Mouse (Mus musculus) mouse trophoblast stem cell (cell line): ENCODE measurements at regions not wholly inside any gene's neighbourhood (a gene's known extent, or its start where the extent isn't known, plus 50 kb on each side); places are given as distances from the start of the nearest gene placed in this dataset.
"Not testable (repeated sequence)": the region's sequence is repeated elsewhere in the genome, so short reads cannot be mapped to it uniquely, and the experiment has no call there.

ENCODE experiments used
- in situ Hi-C, 2 experiments: fragments of 300-500 bp; cut with MseI, MboI; formaldehyde crosslinking; loops; 2 replicates in 1 of 2; 3 replicates in 1 of 2; pipeline ENCODE4 v1.15.1; 2025

DNA sequence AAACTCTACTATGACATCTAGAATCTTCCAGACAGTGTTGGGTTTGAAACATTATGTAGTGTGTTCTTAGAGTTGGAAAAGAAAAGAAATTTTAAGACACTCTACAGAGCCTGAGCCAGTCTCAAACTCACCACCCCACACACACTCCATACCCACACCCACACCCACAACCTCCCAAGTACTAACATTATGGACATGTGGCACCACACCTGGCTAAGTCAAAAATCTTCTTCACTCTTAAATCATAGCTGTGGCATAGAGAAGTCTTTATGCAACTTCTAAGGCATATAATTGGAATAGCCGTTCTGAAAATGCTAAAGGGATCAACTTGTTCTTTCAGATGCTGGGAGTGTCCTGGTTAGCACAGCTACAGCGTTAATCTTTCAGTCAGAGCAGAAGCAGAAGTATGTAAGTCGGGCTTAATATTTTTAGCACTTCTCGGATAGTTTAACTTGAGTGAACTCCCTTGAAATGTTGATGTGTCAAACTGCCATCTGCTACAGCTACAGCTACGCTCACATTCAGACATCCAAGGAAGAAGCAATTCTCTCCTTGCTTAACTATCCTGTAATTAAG, 68.6 kb upstream of the Creb1 start:
- in situ Hi-C loops, result no loop called here

DNA sequence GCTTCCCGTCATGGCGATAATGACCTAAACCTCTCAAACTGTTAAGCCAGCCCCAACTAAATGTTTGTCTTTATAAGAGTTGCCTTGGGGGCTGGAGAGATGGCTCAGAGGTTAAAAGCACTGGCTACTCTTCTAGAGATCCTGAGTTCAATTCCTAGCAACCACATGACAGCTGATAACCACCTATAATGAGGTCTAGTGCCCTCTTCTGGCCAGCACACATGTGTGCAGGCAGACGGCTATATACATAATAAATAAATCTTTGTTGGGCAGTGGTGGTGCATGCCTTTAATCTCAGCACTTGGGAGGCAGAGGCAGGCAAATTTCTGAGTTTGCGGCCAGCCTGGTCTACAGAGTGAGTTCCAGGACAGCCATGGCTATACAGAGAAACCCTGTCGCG, 70.8 kb upstream of the Creb1 start:
- in situ Hi-C loops, result not testable (repeated sequence)

DNA sequence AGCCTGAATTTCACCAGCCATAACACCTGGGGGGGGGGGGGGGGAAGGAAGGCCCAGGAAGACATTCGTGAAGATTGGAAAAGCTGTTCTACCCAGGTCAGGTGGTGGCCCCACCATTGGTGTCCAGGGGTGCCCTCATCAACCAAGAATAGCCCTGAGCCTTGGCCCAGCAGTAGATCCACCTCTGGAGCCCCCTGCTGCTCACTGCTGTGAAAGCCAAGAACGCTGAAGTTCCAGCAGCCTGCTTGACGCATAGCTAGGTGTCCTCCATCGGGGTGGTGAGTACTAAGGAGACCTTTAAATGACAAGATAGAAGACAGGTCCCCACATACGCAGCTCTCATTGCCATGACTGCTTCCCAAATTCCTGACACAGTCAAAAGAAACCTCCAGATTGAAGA, 74.6 kb upstream of the Creb1 start:
- in situ Hi-C loops, result no loop called here

DNA sequence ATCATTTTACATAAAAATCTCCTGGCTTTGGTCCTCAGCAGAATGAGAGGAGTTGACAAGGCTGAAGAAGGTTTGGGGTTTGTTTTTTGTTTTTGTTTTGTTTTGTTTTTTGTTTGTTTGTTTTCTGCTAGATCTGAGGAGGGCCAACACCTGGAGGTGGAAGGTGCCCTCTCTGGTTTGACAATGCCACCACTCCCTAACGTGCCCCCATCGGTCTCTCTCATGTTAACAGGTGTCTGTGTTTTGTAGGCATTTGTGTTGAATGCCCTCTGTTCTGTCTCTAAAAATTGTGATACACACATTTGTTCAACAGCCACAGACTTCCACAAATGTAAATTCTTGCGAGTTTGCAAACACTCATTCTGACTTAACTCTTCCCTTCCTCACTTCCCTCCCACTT, 83.3 kb upstream of the Creb1 start:
- in situ Hi-C loops, result loop anchor here (5.0 to 25.0 kb wide), 6 partner anchors 144 to 787 kb away; partner anchors contain the start of gene Klf7 (in 2 of the 2)

DNA sequence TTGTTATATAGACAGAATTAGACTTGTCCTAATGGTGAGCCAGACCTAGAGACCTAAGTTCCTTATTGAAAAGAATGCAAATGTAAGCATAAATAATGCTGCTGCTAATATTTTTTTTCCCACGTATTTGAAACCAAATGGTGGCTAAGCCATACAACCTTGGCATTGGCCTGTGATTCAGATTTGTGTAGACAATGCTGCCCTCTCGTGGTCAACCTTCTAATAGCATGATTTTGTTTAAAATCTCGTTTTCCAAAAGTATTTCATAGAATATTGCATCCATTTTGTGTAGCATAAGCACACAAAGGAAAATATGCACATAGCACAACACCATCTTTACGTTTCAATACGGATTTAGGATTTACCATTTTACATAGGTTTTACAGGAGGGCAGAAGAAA, 84.4 kb upstream of the Creb1 start:
- in situ Hi-C loops, result loop anchor here (5.0 to 25.0 kb wide), 6 partner anchors 143 to 786 kb away; partner anchors contain the start of gene Klf7 (in 2 of the 2)

DNA sequence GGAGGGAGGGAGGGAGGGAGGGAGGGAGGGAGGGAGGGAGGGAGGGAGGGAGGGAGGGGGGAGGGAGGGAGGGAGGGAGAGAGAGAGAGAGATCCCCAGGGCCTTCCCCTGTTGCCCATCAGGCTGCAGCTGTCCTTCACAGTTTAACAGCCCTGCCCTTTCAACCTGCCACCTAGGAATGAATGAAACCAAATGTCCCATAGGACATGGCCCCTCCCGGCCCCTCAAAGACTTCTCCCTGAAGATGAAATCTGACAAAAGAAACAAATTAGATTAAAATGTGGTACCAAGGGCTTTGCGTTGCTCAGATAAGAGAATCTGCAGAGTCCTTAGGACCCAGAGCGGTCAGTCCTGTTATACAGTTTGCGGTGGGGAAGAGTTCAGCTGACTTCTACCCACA, 86.0 kb upstream of the Creb1 start:
- in situ Hi-C loops, result loop anchor here (5.0 to 25.0 kb wide), 6 partner anchors 142 to 784 kb away; partner anchors contain the start of gene Klf7 (in 2 of the 2)

DNA sequence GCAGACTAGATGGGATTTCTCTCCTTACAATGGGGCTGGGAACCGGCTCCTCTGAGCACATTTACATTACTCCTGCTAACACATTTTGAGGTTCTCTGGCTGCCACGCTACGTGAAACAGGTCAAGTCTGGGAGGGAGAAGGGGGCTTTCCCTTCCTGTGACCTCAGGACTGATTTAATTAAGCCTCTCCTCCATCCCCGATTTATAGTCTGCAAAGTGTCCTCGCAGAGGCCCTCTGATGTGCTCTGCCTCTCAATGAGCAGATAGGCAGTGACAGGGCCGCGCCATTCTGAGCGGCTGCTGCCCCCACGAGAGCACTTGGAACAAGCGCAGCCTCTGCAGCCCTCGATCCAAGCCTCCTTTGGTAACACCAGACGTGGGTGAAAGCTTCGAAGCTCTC, 86.5 kb upstream of the Creb1 start:
- in situ Hi-C loops, result loop anchor here (5.0 to 25.0 kb wide), 6 partner anchors 141 to 784 kb away; partner anchors contain the start of gene Klf7 (in 2 of the 2)

DNA sequence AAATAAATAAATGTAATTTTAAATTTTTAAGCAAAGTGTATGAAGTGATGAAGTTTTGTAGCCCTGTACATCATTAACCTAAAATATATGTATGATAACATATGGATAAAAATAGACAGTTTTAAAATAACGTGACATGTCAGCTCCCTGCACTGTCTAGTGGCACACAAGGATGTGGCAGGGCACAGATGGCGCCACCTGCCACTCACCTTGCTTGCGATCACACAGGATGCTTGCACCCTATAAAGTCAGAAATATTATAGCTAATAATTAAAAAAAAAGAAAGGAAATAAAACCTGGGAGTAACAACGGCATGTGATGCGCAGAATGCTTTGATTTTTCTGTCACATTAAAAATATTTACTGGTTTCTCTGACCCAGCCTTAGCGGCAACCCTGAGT, 89.0 kb upstream of the Creb1 start:
- in situ Hi-C loops, result loop anchor here (10.0 to 25.0 kb wide), 3 partner anchors 139 to 481 kb away; partner anchors contain the start of gene Klf7 (in 1 of the 2)

DNA sequence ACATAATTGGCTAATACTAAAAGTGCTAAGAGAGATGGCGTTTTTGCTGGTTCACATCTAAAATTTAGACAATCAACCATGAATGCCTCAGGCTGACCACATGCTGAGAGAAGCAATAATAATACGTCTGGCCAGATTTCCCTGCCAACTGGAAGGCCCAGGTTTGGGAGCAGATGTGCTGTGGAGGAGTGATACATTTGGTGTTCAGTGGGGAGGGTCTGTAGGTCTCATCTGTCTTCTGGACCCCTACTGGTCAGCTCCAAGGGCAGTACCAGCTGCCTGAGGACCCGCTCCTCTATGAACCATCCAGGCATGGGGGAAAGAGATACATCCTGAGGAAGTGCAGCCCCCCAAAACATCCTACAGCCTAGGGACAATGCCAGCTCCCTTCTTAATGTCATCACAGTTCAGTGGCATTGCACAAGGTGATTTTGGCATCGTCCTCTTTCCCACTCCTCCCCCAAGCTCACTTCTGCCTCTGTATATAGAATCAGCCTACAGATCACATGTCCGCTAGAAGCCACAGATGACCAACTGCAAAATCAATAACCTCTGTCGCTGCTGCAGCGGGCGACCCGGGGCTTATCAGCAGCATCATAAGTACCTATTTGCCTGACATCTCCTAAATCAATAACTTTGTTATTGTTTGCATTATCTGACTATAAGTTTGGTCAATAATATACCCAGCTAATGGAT, 90.1 kb upstream of the Creb1 start:
- in situ Hi-C loops, result loop anchor here (10.0 to 25.0 kb wide), 3 partner anchors 138 to 480 kb away; partner anchors contain the start of gene Klf7 (in 1 of the 2)

DNA sequence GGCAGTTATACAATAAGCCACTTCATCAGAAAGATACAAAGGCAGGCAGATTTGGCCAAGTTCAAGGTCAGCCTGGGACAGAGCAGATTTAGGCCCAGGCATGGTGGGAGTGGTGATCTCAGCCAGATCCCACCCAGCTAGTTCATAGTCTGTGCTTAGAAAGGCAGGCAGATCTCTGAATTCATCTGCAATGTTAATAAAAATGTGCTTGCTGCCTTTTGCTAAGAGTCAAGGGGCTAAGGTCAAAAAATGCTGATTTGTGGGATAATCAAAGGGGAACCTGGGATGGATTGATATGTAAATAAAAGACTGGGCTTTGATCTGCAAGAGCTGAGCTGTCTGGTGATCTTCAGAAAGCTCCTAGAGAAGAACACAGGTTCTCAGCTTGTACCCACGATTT, 109.2 kb upstream of the Creb1 start:
- in situ Hi-C loops, result no loop called here

DNA sequence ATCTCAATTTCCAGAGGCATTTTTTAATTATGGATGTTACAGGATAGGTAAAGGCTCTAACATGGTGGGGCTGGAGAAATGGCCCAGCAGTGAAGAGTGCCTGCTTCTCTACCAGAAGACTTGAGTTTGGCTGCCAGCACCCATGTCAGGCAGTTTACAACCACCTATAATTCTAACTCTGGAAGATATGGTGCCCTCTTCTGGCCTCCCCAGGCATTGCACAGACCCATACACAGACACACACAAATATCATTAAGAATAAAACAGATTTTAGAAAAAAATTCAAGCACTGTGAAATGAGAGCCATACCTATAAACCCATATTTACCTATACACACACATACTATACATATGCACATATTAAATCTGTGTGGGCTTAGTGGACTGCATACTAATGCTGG, 113.9 kb upstream of the Creb1 start:
- in situ Hi-C loops, result no loop called here

DNA sequence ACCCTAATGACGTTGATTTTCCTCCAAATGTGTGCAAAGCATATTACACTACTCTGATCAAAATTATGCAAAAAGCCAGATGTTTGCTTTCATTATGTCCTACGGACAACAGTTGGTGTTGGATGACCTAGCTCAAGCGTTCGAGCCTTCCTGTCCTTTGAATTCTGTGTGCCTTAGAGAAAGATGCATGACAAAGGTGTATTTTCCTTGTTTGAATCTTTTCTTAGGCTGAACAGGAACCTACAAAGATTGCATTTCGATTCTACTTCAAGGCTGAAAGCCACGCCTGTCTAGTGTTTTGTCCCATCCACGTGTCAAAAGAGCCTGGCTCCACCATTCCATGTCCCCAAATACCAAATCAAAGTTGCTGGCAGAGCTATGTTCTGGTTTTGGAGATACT, 116.5 kb upstream of the Creb1 start:
- in situ Hi-C loops, result no loop called here

DNA sequence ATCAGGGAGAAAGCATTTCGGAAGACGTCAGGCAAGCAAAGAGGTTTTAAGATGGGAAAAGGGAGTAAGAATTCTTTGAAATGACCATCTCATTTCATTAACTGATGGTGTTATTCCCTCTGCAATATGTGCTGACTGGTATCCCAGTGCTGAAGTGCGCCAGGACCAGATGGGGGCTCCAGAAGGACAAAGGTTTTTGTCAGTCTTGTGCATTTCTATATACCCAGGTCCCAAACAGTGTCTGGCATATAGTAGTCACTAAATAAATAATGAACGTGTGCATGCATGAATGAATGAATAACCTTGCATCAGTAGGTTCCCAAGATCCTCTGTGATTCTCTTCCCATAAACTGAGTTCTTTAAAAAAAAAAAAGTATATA, 119.3 kb upstream of the Creb1 start:
- in situ Hi-C loops, result no loop called here

DNA sequence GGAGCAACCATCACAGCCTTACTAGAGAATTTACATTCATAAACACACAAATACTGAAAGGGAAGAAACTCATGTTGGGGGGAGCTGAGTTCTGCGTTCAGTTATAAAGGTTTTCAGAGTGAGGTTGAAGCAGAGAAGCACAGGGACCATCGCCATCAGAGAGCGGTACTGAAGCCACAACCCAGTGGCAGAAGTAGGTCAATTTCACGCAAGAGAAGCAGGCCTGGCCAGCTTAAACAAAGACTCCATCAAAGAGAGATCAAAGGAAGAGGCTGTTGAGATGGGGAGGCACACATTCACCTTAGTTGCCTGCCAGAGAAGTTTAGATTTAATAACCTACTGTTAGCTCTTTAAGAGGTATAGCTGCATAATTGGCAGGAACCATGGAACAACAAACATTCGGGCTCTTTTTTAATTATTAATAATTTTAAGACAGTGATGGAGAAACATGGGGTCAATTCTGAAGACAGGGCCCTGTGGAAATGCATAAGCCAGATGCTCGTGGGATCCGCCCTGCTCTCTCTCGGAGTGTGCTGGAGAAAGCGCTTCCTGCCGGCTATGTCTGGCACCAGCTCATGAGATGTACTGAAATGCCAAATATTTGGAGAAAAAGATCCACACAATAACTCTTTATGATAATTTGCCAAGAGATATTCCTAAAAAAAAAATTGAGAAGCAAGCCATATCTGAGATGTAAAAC, 119.8 kb upstream of the Creb1 start:
- in situ Hi-C loops, result no loop called here

DNA sequence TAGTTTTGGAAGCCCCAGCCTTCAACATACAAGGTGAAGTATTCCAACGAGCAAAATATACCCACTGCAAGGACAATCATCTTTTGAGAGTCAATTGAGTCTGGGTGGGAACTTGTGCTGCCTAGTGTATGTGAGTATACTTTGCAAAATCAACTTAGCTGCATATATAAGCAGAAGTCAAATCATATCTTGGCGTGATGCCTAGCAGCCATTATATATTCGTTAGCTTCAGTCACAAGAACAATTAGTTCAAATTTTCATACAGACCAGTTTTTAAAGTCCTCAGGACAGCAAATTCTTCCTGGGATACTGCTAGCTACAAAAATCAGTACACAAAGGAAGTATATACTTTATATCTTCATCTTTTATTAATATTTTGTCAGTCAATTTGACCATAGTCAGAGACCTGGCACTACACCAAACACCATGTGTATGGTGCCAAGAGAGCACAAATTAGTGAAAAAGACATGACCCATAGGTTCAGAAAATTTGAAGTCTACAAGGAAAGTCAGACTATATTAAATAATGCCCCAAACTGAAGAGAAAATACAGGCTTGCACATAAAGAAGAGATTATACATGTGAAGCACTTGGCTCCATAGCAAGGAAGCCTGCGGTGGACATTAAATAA, 120.5 kb upstream of the Creb1 start:
- in situ Hi-C loops, result no loop called here

DNA sequence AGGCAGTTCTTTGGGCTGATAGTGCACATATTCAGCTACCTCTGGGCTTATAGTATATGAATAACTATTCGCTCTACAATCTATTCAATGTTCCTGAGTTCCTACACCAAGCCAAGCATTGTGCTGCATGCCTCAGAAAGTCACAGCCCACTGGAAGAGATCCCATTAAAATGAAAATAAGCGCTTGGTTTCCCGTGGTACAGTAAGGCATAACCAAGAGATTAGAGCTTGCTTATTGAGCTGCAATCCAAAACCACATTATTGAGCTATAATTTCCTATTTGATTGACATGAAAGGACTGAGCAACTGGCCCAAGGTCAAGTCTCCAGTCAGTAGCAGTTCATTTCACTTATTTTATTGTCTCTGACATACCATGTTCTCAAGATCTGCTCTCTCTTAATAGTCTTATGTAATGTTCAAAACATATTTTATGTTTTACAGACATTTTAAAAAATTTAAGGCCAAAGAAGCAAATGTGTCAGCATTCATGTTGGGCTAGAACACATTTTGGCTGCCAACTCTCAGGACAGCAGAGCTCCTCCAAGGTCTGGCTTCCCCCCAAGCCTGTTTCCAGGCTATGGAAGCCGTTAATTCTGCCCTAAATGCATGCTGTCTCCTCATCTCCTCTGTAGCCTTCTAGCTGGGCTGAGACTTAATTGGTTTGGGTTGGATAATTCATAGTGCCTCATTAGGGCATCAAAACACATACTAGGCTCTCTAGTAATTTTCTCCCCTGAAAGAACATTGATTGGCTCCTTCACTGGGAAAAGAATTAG, 123.5 kb upstream of the Creb1 start:
- in situ Hi-C loops, result no loop called here

DNA sequence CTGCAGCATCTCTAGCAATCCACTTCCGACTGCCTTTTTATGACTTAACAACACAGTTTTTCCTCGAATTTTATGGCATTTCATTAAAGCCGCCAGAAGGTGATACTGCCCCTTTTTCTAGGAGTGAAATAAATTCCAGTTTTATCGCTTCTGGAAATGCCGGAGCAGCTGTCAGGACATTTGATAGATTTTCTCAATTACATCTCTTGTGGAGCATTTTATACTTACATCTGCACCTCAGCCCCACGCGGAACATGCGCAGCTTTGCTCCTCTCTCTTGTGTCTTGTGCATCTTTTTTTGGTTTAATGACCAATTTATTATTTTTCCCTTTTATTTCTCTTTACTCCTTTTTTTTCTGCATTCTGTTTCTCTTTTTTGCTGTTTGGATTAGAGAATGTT, 140.9 kb upstream of the Creb1 start:
- in situ Hi-C loops, result no loop called here

DNA sequence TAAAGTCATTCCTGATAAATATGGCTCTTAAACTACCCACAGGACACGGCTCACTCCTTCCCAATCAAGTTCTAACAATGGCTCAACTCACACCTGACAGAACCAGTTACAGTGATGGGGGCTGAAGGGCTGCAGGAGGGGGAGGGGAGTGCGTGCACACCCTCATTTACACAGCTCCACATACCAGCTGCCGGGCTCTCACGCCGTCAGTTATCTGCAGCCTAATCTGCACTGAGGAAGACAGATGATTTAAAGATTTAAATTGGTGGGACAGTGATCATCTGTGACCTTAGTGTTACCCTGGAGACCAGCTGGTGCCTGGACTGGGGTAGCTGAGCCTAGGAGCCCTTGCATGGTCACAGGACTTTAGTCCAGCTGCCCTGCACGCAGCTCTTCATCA, 151.2 kb upstream of the Creb1 start:
- in situ Hi-C loops, result no loop called here

DNA sequence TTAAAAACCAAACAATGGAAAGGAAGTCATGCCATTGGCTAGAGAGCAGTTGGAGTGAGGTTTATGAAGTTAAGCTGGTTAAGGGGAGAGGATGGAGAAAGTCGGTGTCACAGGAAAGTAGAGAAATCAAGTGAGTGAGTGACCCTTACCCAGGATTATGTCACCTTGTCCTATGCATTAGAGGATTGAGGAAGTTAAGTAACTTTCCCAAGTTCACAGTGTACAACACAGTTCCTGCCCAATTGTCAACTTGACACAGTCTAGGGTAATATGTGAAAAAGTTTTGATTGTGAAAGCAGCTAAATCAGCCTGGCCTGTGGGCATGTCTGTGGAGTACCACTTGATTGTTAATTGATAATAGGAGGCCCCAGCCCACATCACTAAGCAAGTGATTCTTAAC, 156.0 kb upstream of the Creb1 start:
- in situ Hi-C loops, result not testable (repeated sequence)

DNA sequence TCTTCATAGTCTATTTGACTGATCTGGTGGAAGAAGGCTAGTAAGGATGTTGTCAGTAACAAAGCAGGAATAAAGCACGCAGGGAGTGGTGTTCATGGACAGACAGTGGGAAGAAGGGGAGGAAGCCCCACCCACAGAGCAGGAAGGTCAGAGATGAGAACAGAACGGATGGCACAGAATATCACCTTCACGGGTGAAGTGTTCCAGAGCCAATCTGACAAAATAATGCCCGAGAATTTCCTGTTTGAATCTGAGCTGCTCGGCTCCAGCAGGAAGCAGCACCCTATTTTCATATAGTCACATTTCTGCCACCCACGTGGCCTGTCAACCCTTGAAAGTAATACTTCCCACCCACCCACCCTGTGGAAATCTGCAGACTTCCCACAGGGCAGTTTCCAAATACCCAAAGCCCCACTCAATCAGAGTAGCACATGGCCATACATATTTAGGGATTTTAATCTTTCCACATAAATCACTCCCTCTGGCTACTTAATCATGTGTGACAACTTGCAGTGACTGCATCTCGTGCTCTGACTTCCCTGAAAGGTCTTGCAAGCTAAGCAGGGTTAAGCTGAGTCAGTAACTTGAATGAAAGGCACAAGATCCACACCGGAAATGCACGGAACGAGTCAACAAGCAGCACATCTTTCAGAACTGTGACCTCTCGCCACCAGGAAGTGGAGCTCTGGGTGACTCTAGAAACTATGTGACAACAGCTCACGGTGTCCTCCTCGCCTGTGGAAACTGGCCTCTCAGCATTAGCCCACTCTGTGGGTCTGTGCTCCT, 158.0 kb upstream of the Creb1 start:
- in situ Hi-C loops, result no loop called here

DNA sequence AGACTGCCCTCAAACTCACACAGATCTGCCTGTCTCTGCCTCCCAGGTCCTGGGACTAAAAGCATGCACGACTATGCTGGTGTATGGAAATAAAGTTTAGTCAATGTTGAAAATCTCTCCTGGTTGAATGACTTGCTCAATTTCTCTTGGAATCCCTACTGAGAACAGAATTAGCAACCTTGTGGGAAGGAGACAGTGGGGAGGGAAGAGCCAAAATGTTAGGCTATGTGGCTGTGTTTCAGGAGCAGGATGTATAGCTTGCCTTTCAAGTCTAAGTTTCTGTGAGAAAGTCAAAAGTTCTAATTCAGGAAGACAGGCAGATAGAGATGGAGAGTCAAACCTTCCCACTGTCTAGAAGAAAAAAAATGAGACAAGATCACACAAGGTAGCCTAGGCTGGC, 168.3 kb upstream of the Creb1 start:
- in situ Hi-C loops, result no loop called here
